ENCODE assay signal across 8 mouse cellular contexts in genomic region chr7:34233909-34234609, GRCm38 (mm10). TPM values are rescaled to one million over a fixed set of nuclear protein-coding genes. Genes with fewer than 3 reads are reported as not detected.
DNase-seq lines count a peak whose midpoint lies in the region; ATAC-seq and TF ChIP-seq lines count a peak whose summit lies in the region.

No protein-coding gene starts in this region.

- ATAC-seq in activated CD4-positive, CD25-positive, alpha-beta regulatory T cell, adult 4 months: peak; percentile 80

- H3K27ac ChIP-seq in cortical plate, adult 2 months (ENCODE audit: insufficient read depth, low read length): peak overlapping the region; percentile 93

- no peaks in the 10 kb centered on the region for H3K27me3 ChIP-seq in megakaryocyte, embryonic 14.5 days (replicated peaks)

- H3K9me3 ChIP-seq in megakaryocyte, embryonic 14.5 days: no peaks in the 10 kb centered on the region

- TF ChIP-seq POLR2A in cortical plate, adult 2 months (IDR thresholded peaks at IDR 0.05; ENCODE audit: extremely low read depth, insufficient read depth, low read length): peak; percentile 61; the same call in 1 of the 2 replicates

- H3K4me1 ChIP-seq in cortical plate, adult 2 months (ENCODE audit: control insufficient read depth, insufficient read depth, low read length): peaks cover 1% of the 10 kb centered on the region; the same call in 1 of the 2 replicates
- peaks cover 67% of the 10 kb centered on the region for H3K4me1 ChIP-seq in megakaryocyte, embryonic 14.5 days

- H3K36me3 ChIP-seq in megakaryocyte, embryonic 14.5 days (replicated peaks; ENCODE audit: low read length): peaks cover 35% of the 10 kb centered on the region

- DNase-seq in gastrocnemius, adult 8-10 months (ENCODE audit: low spot score in 2 of 2): peak; percentile 97 to 99
- DNase-seq in hindlimb bud, embryonic 11.5 days (ENCODE audit: extremely low spot score, low read depth, low spot score): peak; percentile 89
- DNase-seq in left cerebral cortex, adult 8-10 months (ENCODE audit: low spot score in 2 of 2): peak; percentile 99 to 100
- peak; percentile 100 for DNase-seq in right cerebral cortex, postnatal 10 days (ENCODE audit: low spot score in 2 of 2)
- peak; percentile 98 for DNase-seq in urinary bladder, postnatal 25 days (ENCODE audit: low spot score)

- no peak for TF ChIP-seq CTCF in cortical plate, adult 2 months (IDR thresholded peaks at IDR 0.05; ENCODE audit: extremely low read depth, insufficient read depth, low read length)

- H3K4me3 ChIP-seq in cortical plate, adult 2 months (ENCODE audit: insufficient read depth, low read length): peak overlapping the region; percentile 37
- peak overlapping the region; percentile 97 for H3K4me3 ChIP-seq in megakaryocyte, embryonic 14.5 days (replicated peaks)

RNA-seq across cellular contexts. Expression of gene Gpi1, which starts 3.9 kb away (rescaled TPM):
- 100 to 1,000 TPM; 354 to 384 TPM for polyA plus RNA-seq in activated CD4-positive, CD25-positive, alpha-beta regulatory T cell, adult 4 months (2017; shearing (Covaris generic))
- 708 and 714 TPM in 2 replicates for polyA plus RNA-seq in cortical plate, adult 2 months (2012; rRNA removed)
- total RNA-seq in gastrocnemius, adult 8-10 months (2022): 1,000 to 10,000 TPM in 2 of 4 experiments, 100 to 1,000 TPM in 2; 941 to 1,057 (median 993) TPM
- total RNA-seq in left cerebral cortex, adult 8-10 months (2022): 100 to 1,000 TPM; 683 to 742 (median 696) TPM
- 1,962 and 3,728 TPM in 2 replicates for polyA plus RNA-seq in megakaryocyte, embryonic 14.5 days (2012; ENCODE audit: insufficient read depth, low replicate concordance)

RNA-seq across cellular contexts. Expression of gene Gm6096, which starts 16.8 kb away (rescaled TPM):
- not detected for polyA plus RNA-seq in activated CD4-positive, CD25-positive, alpha-beta regulatory T cell, adult 4 months (2017; shearing (Covaris generic))
- polyA plus RNA-seq in cortical plate, adult 2 months (2012; rRNA removed): not detected in 2 replicates
- total RNA-seq in gastrocnemius, adult 8-10 months (2022): not detected
- total RNA-seq in left cerebral cortex, adult 8-10 months (2022): not detected
- not detected in 2 replicates for polyA plus RNA-seq in megakaryocyte, embryonic 14.5 days (2012; ENCODE audit: insufficient read depth, low replicate concordance)

RNA-seq across cellular contexts. Expression of gene Pdcd2l, which starts 37.6 kb away (rescaled TPM):
- 10 to 100 TPM; 23.4 to 35.1 TPM for polyA plus RNA-seq in activated CD4-positive, CD25-positive, alpha-beta regulatory T cell, adult 4 months (2017; shearing (Covaris generic))
- 28.3 and 30.5 TPM in 2 replicates for polyA plus RNA-seq in cortical plate, adult 2 months (2012; rRNA removed)
- total RNA-seq in gastrocnemius, adult 8-10 months (2022): 10 to 100 TPM; 13.0 to 18.6 (median 16.9) TPM
- total RNA-seq in left cerebral cortex, adult 8-10 months (2022): 10 to 100 TPM; 22.3 to 25.5 (median 24.2) TPM
- 4.0 and 6.7 TPM in 2 replicates for polyA plus RNA-seq in megakaryocyte, embryonic 14.5 days (2012; ENCODE audit: insufficient read depth, low replicate concordance)

Comparison
In these comparisons a context has a peak if more than half of its experiments do, and no peak if none do; other contexts are left out.
1. Peak in every context shown above with its lines: DNase-seq, ATAC-seq, H3K4me3 ChIP-seq and H3K27ac ChIP-seq.